Mouse (Mus musculus) lung, postnatal 14 days (tissue): Measurements from ENCODE around the gene Bglap2.
"Not testable (repeated sequence)": the region's sequence is repeated elsewhere in the genome, so short reads cannot be mapped to it uniquely, and the experiment has no call there.

Experiments
- DNase-seq: peaks from one replicate; pipeline ENCODE4 v3.0.0; 2021

Gene Bglap2

GRCm38 (mm10) chr3:88378599-88378998 lies at the start of gene Bglap2:
Bglap2 (minus strand) TSS chr3:88378699.
- not testable (repeated sequence) for DNase-seq

GRCm38 (mm10) chr3:88427342-88427905 lies 48.9 kb upstream of the Bglap2 start:
- no peak for DNase-seq

- no peak for DNase-seq
These were observed 47.4 kb upstream of the Bglap2 start for GRCm38 (mm10) chr3:88425708-88426420.

- DNase-seq = no peak
These were observed 46.8 kb upstream of the Bglap2 start for GRCm38 (mm10) chr3:88425330-88425689.

- peak; percentile 95 for DNase-seq
These were observed 46.3 kb upstream of the Bglap2 start, which contains the start of gene Slc25a44 for GRCm38 (mm10) chr3:88424605-88425329. Slc25a44 (minus strand) TSS chr3:88425139.

GRCm38 (mm10) chr3:88422020-88422720 lies 43.7 kb upstream of the Bglap2 start:
- DNase-seq = peak; percentile 27

- no peak for DNase-seq
These were observed 42.3 kb upstream of the Bglap2 start for GRCm38 (mm10) chr3:88420771-88421170.

- DNase-seq = no peak
These were observed 39.5 kb upstream of the Bglap2 start for GRCm38 (mm10) chr3:88418016-88418415.

DNA sequence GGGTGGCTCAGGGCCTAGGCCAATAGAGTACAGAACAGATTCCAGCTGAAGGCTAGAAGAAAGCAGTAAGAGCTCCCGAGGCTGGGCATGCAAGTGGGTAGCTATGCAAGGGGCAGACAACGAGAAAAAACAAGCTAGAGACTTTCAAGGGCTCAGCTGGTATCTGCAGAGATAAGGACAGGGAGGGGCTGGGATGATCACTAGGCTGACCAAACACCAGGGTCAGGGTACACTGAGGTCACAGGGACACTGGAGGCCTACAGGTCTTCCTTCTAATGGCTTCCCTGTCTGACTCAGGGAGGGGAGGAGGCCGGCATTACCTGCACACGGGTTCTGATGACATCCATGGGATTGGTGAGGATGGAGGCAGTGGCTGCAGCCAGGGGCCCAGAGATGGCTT lies 37.2 kb upstream of the Bglap2 start:
- no peak for DNase-seq

DNA sequence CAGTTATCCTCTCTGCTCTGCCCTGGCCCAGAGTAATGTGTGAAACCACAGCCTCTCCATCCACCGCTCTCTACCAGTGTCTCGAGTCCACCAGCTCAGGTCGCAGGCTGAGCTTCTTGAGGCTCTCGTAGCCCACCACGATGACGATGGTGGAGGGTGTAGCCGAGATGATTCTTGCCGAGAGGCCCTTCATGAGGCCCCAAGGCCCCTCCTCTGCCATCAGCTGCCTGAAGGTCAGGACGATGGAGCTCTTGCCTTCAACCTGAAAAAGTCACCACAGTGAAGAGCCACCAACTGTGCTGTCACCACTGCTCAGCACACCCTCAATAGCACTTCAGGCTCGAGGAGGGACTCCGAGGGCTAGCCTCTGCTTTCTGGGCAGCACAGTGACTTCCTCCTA lies 34.1 kb upstream of the Bglap2 start:
- DNase-seq = no peak

GRCm38 (mm10) chr3:88411681-88412080 lies 33.2 kb upstream of the Bglap2 start:
- no peak for DNase-seq

DNA sequence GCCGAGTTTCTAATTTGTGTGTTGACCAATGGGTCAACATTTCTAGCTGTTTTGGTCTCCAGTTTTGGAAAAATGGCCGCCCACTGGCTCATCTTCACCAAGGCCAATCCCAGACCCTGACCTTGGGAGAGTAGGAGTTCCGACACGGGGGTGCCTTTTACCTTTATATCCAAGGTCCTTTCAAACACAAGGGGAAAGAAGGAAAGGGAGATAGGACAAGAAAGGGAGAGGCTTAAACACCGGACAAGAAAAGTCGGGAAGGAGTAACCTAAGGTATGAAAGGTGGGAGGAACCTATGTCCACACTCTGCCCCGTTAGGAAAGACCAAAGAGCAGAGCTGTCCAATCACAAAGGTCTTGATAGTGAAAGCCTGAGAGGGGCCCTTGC lies 32.1 kb upstream of the Bglap2 start:
- DNase-seq = peak; percentile 12

- DNase-seq = peak; percentile 93
These were observed 31.5 kb upstream of the Bglap2 start, which contains the start of gene Pmf1 for GRCm38 (mm10) chr3:88409741-88410644. Pmf1 (minus strand) TSS chr3:88410331.

DNA sequence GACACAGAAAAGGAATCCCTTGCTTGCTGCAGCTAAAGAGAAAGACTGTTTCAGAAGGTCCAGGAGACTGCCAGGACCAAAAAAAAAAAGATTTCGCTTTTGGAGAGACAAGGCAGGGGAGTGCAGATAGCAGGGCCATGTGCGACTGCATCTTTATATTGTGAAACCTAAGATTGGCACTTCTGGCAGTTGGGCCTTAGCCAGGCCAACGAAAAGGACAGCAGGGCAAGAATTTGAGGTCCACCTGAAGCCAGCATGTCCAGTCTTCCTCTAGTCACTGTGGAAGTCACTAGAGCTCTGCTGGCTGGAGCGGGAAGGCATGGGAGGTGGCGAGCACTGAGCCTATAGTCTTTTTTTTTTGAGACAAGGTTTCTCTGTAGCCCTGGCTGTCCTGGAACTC lies 30.5 kb upstream of the Bglap2 start:
- DNase-seq = no peak

- DNase-seq = no peak
These were observed 29.0 kb upstream of the Bglap2 start for GRCm38 (mm10) chr3:88407529-88407928.

GRCm38 (mm10) chr3:88407090-88407489 lies 28.6 kb upstream of the Bglap2 start:
- DNase-seq = peak; percentile 77

DNA sequence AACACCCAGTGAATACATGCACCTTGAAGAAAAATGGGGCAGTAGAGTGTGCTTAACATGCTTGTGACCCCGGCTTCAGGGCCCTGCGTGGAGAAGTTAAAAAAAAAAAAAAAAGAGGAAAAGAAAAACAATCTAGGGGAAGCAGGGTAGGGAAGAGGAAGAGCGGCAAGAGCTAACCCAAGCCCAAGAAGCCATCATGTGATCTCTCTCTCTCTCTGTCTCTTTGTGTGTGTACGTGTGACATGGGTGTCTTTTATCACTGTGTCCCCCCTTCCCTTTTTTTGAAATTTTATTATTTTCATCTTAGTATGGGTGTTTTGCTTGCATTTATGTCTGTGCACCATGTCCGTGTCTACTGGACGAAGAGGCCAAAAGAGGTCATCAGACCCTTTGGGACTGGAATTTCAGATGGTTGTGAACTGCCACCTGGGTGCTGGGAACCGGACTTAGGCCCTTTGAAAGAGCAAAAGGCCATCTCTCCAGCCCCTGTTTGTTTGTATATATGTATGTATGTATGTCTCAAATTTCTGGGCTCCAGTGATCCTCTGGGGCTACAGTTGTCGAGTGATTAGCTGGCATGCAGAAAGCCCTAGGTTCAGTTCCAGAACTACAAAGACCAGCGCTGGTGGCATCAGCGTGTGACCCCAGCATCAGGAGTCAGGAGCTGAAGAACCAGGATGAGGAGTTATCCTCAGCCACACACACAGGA lies 25.2 kb upstream of the Bglap2 start:
- DNase-seq = no peak

GRCm38 (mm10) chr3:88398666-88399065 lies 20.2 kb upstream of the Bglap2 start:
- no peak for DNase-seq

- DNase-seq = no peak
These were observed 17.2 kb upstream of the Bglap2 start for GRCm38 (mm10) chr3:88395742-88396141.

DNA sequence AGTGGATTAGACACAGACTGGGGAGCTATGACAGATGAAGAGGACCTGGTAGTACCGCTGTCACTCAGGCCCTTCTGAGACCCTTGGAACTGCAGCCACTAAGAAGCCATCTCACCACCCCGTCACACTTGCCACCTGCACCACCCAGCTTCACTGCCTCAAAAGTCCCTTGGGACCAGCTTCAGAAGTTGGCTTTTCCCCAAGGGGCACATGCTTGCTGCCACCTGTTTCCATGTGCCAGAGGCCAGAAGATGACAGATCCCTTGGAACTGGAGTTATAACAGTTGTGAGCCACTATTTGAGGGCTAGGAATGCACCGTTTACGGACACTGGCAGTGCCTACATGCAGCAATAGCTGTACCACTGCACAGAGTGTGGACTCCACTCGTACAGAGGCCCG lies 16.8 kb upstream of the Bglap2 start:
- no peak for DNase-seq

GRCm38 (mm10) chr3:88393776-88394375 lies 15.4 kb upstream of the Bglap2 start:
- no peak for DNase-seq
